Mouse (Mus musculus) testis, postnatal 10 days (tissue): ENCODE measurements at regions not wholly inside any gene's neighbourhood (a gene's known extent, or its start where the extent isn't known, plus 50 kb on each side); places are given as distances from the start of the nearest gene placed in this dataset.

Experiments
- DNase-seq: peaks from one replicate; pipeline ENCODE4 v3.0.0; 2021; ENCODE audit warnings: low spot score

DNA sequence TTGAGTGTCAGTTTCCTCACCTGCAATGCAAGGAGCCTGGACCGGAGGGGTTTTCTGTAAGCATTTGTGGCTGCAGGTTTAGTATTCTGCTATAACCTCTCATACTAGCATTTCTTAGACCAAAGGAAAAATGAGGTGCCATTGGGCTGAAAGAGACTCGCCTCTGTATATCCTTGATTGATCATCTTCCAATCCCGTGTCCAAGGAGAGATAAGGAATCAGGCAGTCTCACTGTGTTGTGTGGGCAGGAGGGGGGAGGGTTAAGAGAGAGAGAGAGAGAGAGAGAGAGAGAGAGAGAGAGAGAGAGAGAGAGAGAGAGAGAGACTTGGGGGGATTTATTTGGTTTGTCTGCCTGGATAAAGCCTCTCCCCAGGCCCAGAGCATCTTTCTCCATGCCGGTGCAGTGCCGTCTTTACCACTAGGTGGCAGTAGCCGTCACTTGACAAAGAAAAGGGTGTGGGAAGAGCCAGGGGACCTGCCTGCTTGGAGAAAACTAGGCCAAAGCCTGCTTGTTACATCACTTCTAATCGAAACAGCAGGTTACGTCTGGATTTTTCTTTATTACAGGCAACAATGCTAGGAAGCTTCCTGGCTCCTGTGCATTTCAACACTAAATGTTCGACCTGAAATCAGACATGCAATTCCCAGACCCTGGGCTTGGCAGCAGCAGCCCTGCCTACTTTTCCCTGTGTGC is 56.1 kb upstream of the Ces5a start:
- DNase-seq = peak; percentile 89

DNA sequence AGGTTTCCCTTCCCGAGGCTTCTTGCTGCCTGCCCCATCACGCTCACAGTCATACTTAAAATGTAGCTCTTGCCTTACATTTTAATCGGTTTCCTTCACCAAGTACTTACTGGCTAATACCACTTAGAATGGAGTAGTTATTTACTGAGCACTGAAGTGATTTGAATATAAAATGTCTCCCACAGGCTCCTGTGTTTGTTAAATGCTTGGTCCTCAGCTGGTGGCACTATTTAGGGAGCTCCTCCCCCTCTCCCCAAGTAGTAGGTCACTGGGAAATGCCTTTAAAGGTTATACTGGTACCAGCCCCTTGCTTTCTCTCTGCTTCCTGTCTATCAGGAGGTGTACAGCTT is 56.6 kb upstream of the Ces5a start:
- DNase-seq = no peak

DNA sequence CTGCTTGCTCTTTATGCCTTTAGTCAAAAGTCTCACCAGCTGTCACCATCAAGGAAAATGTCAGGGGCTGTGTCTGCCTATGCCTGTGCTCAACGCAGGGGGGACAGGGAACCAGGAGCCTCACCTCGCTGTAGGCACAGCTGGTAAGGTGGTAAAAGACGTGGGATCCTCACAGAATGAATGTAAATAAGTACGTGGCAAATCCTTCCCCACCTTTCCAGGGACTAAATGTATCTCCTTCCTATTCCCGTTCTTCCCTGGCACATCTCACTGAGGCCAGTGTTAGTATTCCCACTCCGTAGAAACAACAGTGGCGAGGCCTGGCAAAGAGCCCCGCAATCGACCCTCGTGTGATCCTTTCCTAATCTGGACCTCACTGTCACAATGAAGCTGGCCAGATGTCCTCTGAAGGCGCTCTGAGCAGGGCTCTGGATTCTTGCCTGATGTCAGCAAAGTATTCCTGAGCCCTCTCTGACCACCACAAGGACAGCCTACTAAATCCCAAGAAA is 63.0 kb upstream of the Ces5a start:
- no peak for DNase-seq

DNA sequence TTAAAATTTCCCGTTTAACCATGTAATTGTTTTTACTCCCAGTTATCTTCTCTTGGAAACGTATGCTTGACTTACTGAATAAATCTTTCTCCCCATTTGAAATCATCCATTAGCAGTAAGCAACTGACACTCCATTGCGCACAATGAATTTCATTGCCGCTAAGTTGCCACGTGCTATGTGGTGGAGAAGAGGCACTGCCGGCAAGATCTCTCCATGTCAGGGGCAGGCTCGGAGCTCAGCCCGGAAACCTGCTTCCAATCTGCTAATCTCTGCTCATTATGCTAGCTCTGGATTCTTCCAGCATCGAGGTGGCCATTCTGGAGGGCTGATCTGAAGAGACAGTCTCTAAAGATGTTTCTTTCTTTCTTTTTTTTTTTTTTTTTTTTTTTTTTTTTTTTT is 63.7 kb upstream of the Ces5a start:
- no peak for DNase-seq

DNA sequence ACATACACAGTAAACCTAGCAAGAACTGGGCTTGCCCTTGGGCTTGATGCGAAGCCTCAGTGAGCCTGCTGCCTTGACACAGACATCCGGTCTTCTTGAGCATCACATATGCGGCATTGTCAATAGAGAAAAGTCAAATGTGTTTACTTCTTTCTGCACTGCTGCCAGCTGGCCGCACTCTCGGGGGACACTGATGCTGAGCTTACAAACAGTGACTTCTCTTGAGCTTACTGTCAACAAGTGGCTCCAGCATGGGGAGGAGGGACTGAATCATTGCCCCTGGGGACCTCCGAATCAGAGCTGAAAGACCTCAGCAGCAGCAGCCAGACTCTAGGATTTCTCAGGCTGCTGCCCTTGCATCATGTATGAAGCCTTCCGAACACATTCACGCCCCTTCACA is 64.1 kb upstream of the Ces5a start:
- no peak for DNase-seq

DNA sequence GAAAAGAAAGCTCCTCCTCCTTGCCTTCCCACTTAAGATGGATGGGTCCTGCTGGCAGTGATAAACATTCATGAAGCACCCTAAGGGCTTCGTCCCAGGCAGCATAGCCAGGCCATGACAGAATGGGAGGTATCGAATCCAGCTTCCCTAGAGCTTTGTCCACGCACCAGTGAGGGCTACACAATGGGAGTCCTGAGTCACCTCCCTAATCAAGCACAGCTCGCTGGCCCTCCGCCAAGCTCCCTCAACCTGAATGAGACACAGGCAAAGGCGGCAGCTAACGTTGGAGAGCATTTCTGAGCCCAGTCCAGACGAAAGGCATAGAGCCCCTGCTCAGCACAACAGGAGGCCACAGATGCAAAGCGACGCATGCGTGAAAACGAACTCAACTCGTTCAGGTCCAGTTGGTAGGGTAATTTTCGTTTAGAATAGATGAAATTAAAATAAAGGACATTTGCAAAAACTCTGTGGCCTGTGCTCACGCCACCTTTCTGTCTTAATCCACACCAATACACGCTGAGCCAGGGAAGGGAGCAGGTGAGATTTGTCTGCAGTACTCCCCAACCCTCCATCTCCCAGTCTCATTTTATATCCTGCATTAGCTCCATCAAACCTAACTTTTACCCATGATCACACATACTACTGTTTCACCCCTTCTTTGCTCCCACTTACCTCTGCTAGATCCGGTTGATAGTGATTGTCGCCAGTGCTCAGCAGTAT is 91.3 kb upstream of the Ces5a start:
- peak; percentile 64 for DNase-seq

DNA sequence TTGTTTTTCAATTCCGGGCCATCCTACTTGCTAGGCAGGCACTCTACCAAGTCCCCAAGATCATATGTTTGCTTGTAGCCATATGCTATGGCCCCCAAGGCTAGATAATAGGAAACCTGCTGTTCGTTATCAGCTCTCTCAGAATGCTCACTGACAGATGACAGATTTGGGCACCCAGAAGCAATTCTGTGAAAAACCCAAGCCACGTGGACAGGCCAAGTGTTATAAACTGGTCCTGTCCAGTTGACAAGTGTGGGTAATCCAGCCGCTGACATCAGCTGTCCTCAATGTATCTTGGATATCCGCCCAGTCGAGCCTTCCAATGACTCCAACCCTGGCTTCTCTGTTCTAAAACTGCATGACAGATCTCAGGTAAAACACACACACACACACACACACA is 92.0 kb upstream of the Ces5a start:
- DNase-seq = no peak

DNA sequence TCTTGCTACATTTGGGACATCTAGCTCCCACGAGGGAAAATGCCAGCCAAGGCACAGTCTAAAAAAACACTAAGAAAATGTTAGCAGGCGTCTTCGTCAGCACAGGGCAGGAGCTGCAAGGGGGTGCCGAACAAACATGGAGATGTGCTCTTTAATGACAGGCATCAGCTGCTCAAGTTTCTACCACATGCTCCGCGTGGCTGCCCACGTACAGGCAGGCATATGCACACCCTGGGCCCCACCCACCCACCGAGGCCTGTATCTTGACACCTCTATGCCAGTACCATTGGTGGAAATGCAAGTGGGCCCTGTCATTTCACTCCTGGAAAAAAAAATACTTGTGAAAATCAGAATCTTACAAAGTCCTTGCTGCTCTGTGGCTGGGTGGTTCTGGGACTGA is 97.3 kb upstream of the Ces5a start:
- no peak for DNase-seq

DNA sequence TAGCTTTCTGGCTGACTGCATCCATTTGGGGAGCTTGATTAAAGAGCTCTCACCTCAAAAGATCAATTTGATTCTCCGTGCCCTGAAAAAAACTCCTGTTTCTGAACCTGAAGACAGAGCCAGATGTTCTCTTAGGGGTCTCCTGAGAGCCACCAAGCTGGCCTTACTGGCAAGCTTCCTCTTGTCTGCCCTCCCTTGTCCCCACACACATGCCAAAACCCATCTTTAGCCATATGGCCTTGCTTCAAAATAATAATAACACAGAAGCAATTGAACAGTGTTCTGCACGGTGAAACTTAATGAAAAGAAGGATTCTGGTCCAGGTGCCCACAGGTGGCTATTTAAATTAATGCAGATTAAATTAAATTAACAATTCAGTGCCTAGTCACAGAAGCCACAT is 107.1 kb upstream of the Ces5a start:
- no peak for DNase-seq

DNA sequence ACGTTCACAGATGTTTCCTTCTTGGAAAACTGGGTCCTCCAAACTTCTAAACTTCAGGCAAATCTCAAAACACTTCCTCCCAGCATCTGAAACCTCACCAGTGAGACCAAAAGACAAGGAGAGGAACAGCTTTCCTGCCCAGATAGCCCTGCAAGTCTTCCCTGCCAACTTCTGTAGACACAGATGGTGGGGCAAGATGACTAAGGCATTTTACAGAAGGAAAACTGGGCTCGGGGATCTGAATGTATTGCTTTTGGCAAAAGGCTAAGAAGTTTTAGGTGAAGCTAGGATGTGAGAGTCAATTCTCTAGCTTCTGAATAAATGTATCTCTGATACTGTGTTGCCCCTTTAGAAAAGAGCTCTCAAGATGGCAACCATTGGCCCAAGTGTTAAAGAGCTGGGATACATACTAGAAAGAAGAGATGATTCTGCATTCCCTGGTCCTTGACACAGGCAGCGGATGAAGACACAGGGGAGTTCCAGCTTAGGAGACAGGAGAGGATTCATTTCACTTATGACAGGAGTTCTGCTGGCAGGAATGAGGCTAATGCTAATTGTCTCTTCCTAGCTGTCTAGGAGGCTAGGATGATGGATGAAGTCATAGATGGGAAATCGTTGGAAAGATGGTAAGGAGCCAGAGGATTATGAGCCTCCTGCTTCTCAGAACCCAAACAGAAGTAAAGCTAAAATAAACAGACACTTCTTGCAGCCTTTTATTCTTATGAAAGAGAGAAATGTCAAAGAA is 108.0 kb upstream of the Ces5a start:
- no peak for DNase-seq

DNA sequence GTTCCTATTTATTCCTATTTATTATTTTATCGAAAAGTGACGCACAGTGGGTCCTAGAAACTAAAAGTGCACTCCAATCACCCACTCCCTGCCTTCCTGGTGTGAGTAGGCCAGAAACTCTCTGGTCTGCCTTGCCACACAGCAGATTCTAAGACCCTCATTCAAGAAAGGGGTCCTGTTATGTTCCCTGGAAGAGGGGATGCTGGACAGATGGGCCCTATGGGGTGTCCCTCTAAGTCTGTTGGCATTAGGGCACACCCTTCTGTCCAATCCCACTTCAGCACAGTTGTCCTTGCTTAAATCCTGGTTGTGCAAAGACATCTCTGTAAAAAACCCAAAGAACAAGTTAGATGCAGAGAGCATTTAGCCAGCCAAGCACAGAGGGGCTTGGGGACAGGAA is 117.8 kb upstream of the Ces5a start:
- DNase-seq = no peak

DNA sequence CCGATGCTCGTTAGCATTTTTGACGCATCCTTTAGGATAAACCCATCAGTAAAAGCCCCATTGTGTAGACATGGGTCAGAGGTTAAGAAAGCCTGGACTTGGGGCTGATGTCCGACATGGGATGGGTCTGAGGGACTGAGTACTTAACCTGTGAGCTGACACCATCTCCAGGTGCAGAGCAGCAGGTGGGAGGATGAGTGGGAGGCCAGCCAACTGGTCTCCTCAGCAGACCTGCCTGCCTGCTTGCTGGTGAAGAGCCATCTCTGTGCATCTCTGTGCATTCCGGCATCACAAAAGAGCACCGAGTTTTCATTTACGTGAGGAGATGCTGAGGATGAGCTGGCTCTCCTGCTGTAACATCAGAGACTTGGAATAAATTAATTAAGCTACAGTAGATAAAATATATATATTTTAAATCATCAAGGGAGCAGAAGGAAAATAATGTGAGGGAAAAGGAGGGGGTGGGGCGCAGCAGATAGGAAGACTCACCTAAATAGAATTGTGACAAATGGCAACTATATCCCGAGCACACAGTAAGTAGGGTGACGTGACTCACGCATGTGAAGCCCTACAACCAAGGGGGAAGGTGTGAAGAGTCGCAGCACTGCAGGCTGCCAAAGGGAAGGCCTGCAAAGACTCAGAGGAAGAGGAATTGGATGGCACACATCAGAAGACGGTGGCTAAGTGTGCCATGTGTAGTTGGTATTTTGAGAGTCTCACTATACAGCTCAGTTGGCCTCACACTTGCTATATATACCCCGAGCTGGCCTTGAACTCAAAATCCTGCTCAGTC is 118.5 kb upstream of the Ces5a start:
- no peak for DNase-seq

DNA sequence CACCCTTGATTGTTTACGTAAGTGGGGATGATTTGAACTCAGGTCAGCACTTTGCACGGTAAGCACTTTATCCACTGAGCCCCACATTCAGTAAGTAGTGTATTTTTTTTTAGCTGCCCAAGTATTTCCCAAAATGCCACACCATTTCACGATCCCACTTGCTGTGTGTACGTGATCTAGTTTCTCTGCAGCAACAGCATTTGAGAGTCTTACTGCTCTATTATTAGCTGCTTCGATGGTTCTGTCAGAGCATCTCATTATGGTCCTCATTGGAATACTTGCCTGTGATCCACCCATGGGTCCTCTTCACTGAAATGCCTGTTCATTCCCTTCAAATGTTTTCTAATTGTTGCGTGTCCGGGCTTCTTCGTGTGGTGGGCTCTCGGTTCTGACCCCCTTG is 120.1 kb upstream of the Ces5a start:
- DNase-seq = no peak

DNA sequence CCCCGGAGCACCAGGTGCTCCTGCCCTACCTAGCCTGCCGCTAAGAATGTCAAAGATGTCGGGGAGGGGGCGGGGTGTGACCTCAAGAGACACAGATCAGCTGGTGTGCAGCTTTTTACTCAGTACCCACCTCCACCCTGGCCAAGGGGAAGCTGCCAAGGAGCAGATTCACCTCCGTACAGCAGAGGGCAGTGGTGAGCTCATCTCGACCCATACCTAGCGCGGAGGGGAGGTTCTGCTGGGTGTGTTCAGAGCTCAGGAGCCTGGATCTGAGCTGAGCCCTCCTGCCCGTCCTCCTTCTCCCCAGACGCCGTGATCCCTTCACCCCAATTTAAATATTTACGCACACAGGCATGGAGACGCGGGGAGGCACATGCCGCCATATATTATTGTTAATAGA is 126.1 kb upstream of the Ces5a start:
- peak; percentile 82 for DNase-seq

DNA sequence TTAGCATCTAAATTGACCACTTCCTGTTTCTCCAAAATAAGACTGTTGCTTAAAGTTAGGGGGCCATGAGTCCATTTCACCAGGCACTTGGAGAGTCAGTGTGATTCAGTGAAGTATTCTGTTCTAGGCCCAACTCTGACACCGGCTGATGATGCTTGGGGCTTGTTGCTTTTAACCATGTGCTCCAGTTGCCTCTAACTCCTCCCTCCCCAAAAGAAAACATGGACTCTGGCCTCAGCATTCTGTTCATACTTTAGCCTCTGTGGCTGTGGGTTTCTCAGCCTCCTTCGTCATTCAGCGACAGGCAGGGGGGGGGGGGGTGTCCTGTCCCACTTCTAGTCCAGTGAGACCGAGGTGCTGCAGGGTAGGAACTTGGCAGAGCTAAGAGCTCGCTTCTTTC is 126.6 kb upstream of the Ces5a start:
- no peak for DNase-seq

DNA sequence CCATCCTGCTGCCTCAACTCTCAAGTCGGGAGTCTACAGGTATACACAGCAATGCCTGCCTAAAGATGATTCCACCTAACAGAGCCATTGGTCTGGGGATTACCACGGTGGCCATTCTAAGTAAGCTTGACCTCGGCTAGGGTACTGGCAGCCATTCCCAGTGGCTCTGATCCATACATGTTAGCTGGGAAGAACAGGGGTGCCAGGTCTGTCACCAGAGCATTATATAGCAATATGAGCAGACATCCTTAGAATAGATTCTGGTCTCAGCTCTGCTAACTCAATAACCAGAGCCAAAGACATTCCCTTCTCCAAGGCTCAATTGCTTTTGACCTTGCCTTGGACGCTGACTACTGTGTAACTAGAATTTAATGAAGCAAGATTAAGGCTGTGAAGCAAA is 128.2 kb upstream of the Ces5a start:
- no peak for DNase-seq

DNA sequence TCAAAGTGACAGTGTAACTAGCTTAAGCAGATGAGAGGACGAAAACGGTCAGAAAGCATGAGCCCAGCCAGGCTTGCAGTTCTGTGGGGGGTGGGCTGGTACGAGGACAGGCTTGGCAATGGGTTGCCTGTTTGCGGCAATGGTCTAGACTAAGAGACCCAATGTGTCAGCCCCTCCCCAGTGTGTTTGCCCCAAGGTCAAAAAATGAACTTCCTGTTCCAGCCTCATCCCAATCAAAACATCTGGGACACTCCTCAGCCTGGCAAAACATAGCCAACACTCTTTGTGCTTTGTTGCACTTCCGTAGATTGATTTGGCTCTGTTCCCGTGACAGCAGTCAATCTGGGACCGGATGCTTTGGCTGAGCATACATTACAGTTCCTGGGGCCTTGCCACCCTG is 132.7 kb upstream of the Ces5a start:
- DNase-seq = no peak

DNA sequence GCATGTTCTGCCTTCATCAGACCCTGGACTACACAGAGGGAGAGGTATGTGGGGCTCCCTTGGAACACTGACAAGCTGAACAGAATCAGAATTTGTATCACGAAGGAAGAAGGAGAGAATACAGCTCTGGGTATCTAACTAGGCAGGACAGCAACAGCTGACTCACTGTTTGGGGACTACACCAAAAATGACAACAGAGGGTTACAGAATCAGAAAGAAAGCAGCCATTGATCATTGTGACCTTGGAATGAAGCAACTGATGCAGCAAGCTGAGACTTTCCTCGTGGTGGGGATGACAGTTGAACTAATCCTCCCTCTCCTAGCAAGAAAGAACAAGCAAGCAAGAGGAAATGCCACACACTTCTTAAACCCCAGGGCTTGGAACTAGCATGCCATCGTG is 135.0 kb upstream of the Gnao1 start:
- DNase-seq = no peak

DNA sequence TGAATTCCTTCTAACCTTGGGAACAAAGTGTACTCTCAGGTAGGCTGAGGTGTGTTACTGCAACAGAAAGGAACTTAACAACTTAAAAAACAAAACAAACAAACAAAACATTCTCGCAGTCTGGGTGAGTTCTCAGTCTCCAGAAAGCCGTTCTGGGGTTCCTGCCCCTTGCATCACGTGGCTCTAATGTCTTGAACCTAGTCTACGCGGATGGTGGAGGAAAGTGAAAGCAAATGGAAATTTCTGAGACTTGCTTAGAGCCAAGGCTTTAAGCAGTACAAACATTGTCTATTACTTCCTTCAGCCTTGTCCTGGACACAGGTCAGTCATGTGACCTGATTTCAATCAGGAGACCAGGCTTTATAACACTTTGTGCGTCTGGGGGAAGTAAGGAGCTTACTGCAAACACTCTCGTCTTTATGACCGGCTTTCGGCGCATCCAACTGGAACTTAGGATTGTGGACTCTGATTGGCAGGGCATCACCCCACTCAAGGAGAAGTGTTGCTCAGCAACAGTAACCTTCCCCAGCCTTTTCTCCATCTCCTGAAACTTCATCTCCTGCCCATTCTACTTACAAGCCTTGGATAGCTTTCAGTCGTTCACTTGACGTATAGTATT is 125.9 kb upstream of the Gnao1 start:
- DNase-seq = no peak

DNA sequence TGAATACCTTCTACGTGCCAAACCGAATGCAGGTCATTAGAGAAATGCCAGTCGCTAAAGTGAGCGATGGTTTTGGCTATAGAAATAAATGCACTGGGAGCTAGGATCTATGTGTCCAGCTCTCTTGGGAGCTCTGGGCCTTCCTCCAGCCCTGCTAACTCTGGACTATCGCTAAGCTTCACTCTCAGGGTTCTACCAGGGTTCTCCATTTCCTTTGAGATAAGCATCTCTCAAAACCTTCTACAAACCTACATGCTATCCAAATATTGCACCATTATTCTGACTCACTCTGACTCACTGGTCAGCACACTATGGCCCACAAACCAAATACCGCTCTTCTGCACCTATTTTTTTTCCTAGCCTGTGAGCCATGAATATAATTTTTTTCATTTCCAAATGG is 125.4 kb upstream of the Gnao1 start:
- DNase-seq = no peak

DNA sequence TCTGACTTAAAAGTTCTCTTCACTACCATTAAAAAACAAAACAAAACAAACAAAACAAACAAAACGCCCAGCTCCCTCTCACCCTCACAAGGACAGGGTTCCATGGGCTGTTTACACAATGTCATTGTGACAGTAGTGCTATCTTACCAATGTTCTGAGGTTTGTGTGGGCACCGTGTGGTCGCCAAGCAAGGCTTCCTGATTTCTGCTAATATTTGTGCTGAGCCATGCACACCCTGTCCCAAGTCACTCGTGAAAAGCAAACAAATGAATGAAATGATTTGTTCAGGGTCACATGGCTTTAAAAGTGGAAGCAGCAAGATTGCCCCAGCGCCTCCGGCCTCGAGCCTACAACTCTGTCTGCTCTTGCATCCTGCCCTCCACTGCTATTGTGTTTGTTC is 120.9 kb upstream of the Gnao1 start:
- DNase-seq = no peak
